Mouse (Mus musculus): ENCODE results near the gene Eloa. TPM values are rescaled to one million over a fixed set of nuclear protein-coding genes. Genes with fewer than 3 reads are reported as not detected.
A peak's percentile ranks its signal among the peaks of the same experiment; 100 is the strongest.

Eloa gene
- total RNA-seq, 1 experiment = 21.4 TPM

- Histone ChIP-seq H3K27ac (ENCODE audit: insufficient read depth, low read depth, low read length, poor library complexity, severe bottlenecking) (no peak overlapping the region), H3K4me3 (ENCODE audit: insufficient read depth in 1 of 2, low read depth in 1 of 2, low read length in 2 of 2, poor library complexity in 1 of 2, severe bottlenecking in 1 of 2) (peak overlapping the region in 1 of 2 experiments; percentile 89; a peak in 1 of 4 replicates), H3K9me3 (ENCODE audit: control insufficient read depth, insufficient read depth, low read depth, low read length) (no peaks in the 10 kb centered on the region), H3K4me1 (ENCODE audit: control insufficient read depth in 2 of 2, insufficient read depth in 2 of 2, low read length in 2 of 2, poor library complexity in 1 of 2) (peaks cover 0 to 16% of the 10 kb centered on the region in 2 experiments; a peak in 1 of 4 replicates), H3K36me3 (ENCODE audit: control insufficient read depth, insufficient read depth, low read length, poor library complexity, severe bottlenecking) (peaks cover 45% of the 10 kb centered on the region), H3K9ac (ENCODE audit: insufficient read depth, low read depth, low read length, poor library complexity, severe bottlenecking) (peak overlapping the region; percentile 97; the same call in 1 of the 2 replicates)
- in situ Hi-C loops (cut with MboI; ENCODE audit: low sequenced_read_pairs in 2 of 2, unreplicated experiment in 2 of 2) = no loop called here
- TF ChIP-seq ZC3H11A (IDR thresholded peaks at IDR 0.05; ENCODE audit: borderline replicate concordance, low read depth, low read length) (no peak), MAFK (IDR thresholded peaks at IDR 0.05; ENCODE audit: insufficient read depth, low read depth, low read length) (no peak), HCFC1 (IDR thresholded peaks at IDR 0.05; ENCODE audit: borderline replicate concordance, insufficient read depth, low read length) (no peak), ZNF384 (IDR thresholded peaks at IDR 0.05; ENCODE audit: low read depth, low read length) (no peak), CHD2 (IDR thresholded peaks at IDR 0.05; ENCODE audit: low read depth, low read length) (no peak)
- DNase-seq (ENCODE audit: low read depth, low spot score) = no peak
Measured at GRCm38 (mm10) chr4:136050226-136050625, 28.7 kb upstream of the Eloa start.

- DNase-seq (ENCODE audit: low read depth, low spot score) = no peak
- Histone ChIP-seq H3K36me3 (ENCODE audit: control insufficient read depth, insufficient read depth, low read length, poor library complexity, severe bottlenecking) (peaks cover 45% of the 10 kb centered on the region), H3K9me3 (ENCODE audit: control insufficient read depth, insufficient read depth, low read depth, low read length) (no peaks in the 10 kb centered on the region), H3K4me1 (ENCODE audit: control insufficient read depth in 2 of 2, insufficient read depth in 2 of 2, low read length in 2 of 2, poor library complexity in 1 of 2) (peaks cover 0 to 16% of the 10 kb centered on the region in 2 experiments; a peak in 1 of 4 replicates), H3K9ac (ENCODE audit: insufficient read depth, low read depth, low read length, poor library complexity, severe bottlenecking) (no peak overlapping the region), H3K4me3 (ENCODE audit: insufficient read depth in 1 of 2, low read depth in 1 of 2, low read length in 2 of 2, poor library complexity in 1 of 2, severe bottlenecking in 1 of 2) (no peak overlapping the region), H3K27ac (ENCODE audit: insufficient read depth, low read depth, low read length, poor library complexity, severe bottlenecking) (peak overlapping the region; percentile 16; the same call in 1 of the 2 replicates)
- TF ChIP-seq MAFK (IDR thresholded peaks at IDR 0.05; ENCODE audit: insufficient read depth, low read depth, low read length) = no peak
- TF ChIP-seq CHD2 (IDR thresholded peaks at IDR 0.05; ENCODE audit: low read depth, low read length) = 0 out of 2 replicates have a peak, but pooled peaks have one; percentile 18
- TF ChIP-seq ZNF384 (IDR thresholded peaks at IDR 0.05; ENCODE audit: low read depth, low read length) = no peak
- TF ChIP-seq ZC3H11A (IDR thresholded peaks at IDR 0.05; ENCODE audit: borderline replicate concordance, low read depth, low read length) = no peak
- in situ Hi-C loops (cut with MboI; ENCODE audit: low sequenced_read_pairs in 2 of 2, unreplicated experiment in 2 of 2) = no loop called here
Measured at GRCm38 (mm10) chr4:136048291-136049032, 26.9 kb upstream of the Eloa start.

- Histone ChIP-seq H3K9me3 (ENCODE audit: control insufficient read depth, insufficient read depth, low read depth, low read length) (no peaks in the 10 kb centered on the region), H3K27ac (ENCODE audit: insufficient read depth, low read depth, low read length, poor library complexity, severe bottlenecking) (no peak overlapping the region), H3K9ac (ENCODE audit: insufficient read depth, low read depth, low read length, poor library complexity, severe bottlenecking) (no peak overlapping the region; the same call in 1 of the 2 replicates), H3K4me1 (ENCODE audit: control insufficient read depth in 2 of 2, insufficient read depth in 2 of 2, low read length in 2 of 2, poor library complexity in 1 of 2) (peaks cover 0 to 16% of the 10 kb centered on the region in 2 experiments; a peak in 1 of 4 replicates), H3K36me3 (ENCODE audit: control insufficient read depth, insufficient read depth, low read length, poor library complexity, severe bottlenecking) (peaks cover 42% of the 10 kb centered on the region), H3K4me3 (ENCODE audit: insufficient read depth in 1 of 2, low read depth in 1 of 2, low read length in 2 of 2, poor library complexity in 1 of 2, severe bottlenecking in 1 of 2) (no peak overlapping the region)
- TF ChIP-seq MAFK (IDR thresholded peaks at IDR 0.05; ENCODE audit: insufficient read depth, low read depth, low read length) (no peak), CHD2 (IDR thresholded peaks at IDR 0.05; ENCODE audit: low read depth, low read length) (no peak), ZC3H11A (IDR thresholded peaks at IDR 0.05; ENCODE audit: borderline replicate concordance, low read depth, low read length) (no peak), HCFC1 (IDR thresholded peaks at IDR 0.05; ENCODE audit: borderline replicate concordance, insufficient read depth, low read length) (no peak), ZNF384 (IDR thresholded peaks at IDR 0.05; ENCODE audit: low read depth, low read length) (no peak)
- no peak for DNase-seq (ENCODE audit: low read depth, low spot score)
- in situ Hi-C loops (cut with MboI; ENCODE audit: low sequenced_read_pairs in 2 of 2, unreplicated experiment in 2 of 2) = no loop called here
Measured at GRCm38 (mm10) chr4:136047626-136048025, 26.1 kb upstream of the Eloa start.

DNA sequence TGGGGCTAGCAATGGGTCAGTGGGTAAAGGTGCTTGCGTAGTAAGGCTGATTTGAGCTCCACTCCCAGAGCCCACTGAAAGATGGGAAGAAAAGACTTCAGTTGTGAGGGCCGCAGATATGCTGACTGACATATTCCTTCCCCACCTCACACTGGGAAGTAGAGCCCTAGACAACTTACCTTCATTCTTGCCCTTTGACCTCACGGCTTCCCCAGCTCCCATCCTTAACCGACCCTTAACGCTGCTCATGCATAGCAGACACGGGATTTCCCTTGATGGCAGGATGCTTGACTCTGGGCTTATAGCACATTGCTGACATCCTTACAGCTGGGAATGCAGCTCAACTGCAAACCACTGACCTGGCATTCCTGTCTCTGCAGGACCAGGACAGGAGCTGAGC, 25.3 kb upstream of the Eloa start:
- Histone ChIP-seq H3K4me1 (ENCODE audit: control insufficient read depth in 2 of 2, insufficient read depth in 2 of 2, low read length in 2 of 2, poor library complexity in 1 of 2) (peaks cover 0 to 16% of the 10 kb centered on the region in 2 experiments; a peak in 1 of 4 replicates), H3K9me3 (ENCODE audit: control insufficient read depth, insufficient read depth, low read depth, low read length) (no peaks in the 10 kb centered on the region), H3K4me3 (ENCODE audit: insufficient read depth in 1 of 2, low read depth in 1 of 2, low read length in 2 of 2, poor library complexity in 1 of 2, severe bottlenecking in 1 of 2) (no peak overlapping the region), H3K36me3 (ENCODE audit: control insufficient read depth, insufficient read depth, low read length, poor library complexity, severe bottlenecking) (peaks cover 35% of the 10 kb centered on the region), H3K9ac (ENCODE audit: insufficient read depth, low read depth, low read length, poor library complexity, severe bottlenecking) (no peak overlapping the region), H3K27ac (ENCODE audit: insufficient read depth, low read depth, low read length, poor library complexity, severe bottlenecking) (peak overlapping the region; percentile 16; the same call in 1 of the 2 replicates)
- in situ Hi-C loops (cut with MboI; ENCODE audit: low sequenced_read_pairs in 2 of 2, unreplicated experiment in 2 of 2) = no loop called here
- TF ChIP-seq HCFC1 (IDR thresholded peaks at IDR 0.05; ENCODE audit: borderline replicate concordance, insufficient read depth, low read length) (no peak), MAFK (IDR thresholded peaks at IDR 0.05; ENCODE audit: insufficient read depth, low read depth, low read length) (no peak), ZC3H11A (IDR thresholded peaks at IDR 0.05; ENCODE audit: borderline replicate concordance, low read depth, low read length) (no peak), CHD2 (IDR thresholded peaks at IDR 0.05; ENCODE audit: low read depth, low read length) (no peak), ZNF384 (IDR thresholded peaks at IDR 0.05; ENCODE audit: low read depth, low read length) (no peak)
- DNase-seq (ENCODE audit: low read depth, low spot score) = no peak

Data from ES-E14 (cell line).